Mouse (Mus musculus) liver, embryonic 14.5 days (tissue): ENCODE measurements around the gene Atp5g1. TPM values are rescaled to one million over a fixed set of nuclear protein-coding genes. Genes with fewer than 3 reads are reported as not detected.

Experiments
- ATAC-seq: fragments of 200-750 bp; cut with Nextera tagmentation; 2 replicates; pipeline ENCODE4 v1.8.0; 2017; ENCODE audit warnings: moderate number of reproducible peaks, mild to moderate bottlenecking, moderate library complexity; ENCODE audit not compliant: insufficient read depth
- DNase-seq, 3 experiments: peaks; one replicate each; pipeline ENCODE4 v3.0.0-alpha.2; 2012 to 2013; ENCODE audit warnings: low read depth in 3 of 3, low spot score in 3 of 3
- H3K27ac ChIP-seq: fragments of 300-500 bp; sonication (generic); 2 replicates; pipeline ENCODE4 v1.5.1; 2014; ENCODE audit warnings: moderate library complexity, mild to moderate bottlenecking, control low read depth, inconsistent platforms
- H3K27me3 ChIP-seq: fragments of 300-500 bp; sonication (generic); 2 replicates; pipeline ENCODE4 v1.6.1; 2014; ENCODE audit warnings: mild to moderate bottlenecking, low read length, moderate library complexity; ENCODE audit not compliant: control insufficient read depth, insufficient read depth
- H3K36me3 ChIP-seq: fragments of 300-500 bp; sonication (generic); replicated peaks from 2 replicates; pipeline ENCODE4 v1.6.1; 2014; ENCODE audit warnings: low read depth; ENCODE audit not compliant: control insufficient read depth, insufficient read depth
- H3K4me1 ChIP-seq, 2 experiments: fragments of 200-500 bp in 1 of 2; fragments of 300-500 bp in 1 of 2; sonication (generic) in 1 of 2; replicated peaks; 2 replicates each; pipeline ENCODE4 v1.6.1; 2012 to 2014; ENCODE audit warnings: antibody characterized with exemption in 1 of 2, inconsistent platforms in 1 of 2, low read length in 1 of 2; ENCODE audit not compliant: control insufficient read depth in 2 of 2, insufficient read depth in 2 of 2
- H3K4me2 ChIP-seq: fragments of 300-500 bp; sonication (generic); 2 replicates; pipeline ENCODE4 v1.6.1; 2014; ENCODE audit warnings: low read depth, mild to moderate bottlenecking, control low read depth, moderate library complexity
- H3K4me3 ChIP-seq, 2 experiments: fragments of 200-500 bp in 1 of 2; fragments of 300-500 bp in 1 of 2; sonication (generic) in 1 of 2; 2 replicates each; pipeline ENCODE4 v1.5.1; 2012 to 2014; ENCODE audit warnings: low read depth in 2 of 2, low read length in 2 of 2, mild to moderate bottlenecking in 2 of 2, control low read depth in 1 of 2, inconsistent platforms in 1 of 2, moderate library complexity in 1 of 2; ENCODE audit not compliant: insufficient read depth in 1 of 2
- H3K9ac ChIP-seq: fragments of 300-500 bp; sonication (generic); replicated peaks from 2 replicates; pipeline ENCODE4 v1.6.1; 2014; ENCODE audit warnings: mild to moderate bottlenecking, control low read depth, moderate library complexity
- H3K9me3 ChIP-seq: fragments of 300-500 bp; sonication (generic); 2 replicates; pipeline ENCODE4 v1.6.1; 2016; ENCODE audit warnings: low read length, mixed read lengths; ENCODE audit not compliant: control insufficient read depth
- CTCF ChIP-seq: IDR thresholded peaks from 2 replicates; pipeline ENCODE4 v1.5.1; 2016; ENCODE audit warnings: antibody characterized with exemption, low read depth, control low read depth
- EP300 ChIP-seq: IDR thresholded peaks from 2 replicates; pipeline ENCODE4 v1.6.1; 2016; ENCODE audit warnings: antibody characterized with exemption, low read depth
- WGBS: fragments of 180-500 bp; shearing (Covaris S2); extraction: QIAGEN DNeasy Blood & Tissue Kit; methylation state at CpG from one replicate; pipeline ENCODE4 v1.1.7; 2014; ENCODE audit not compliant: insufficient replicate concordance; 5-methylcytosine and 5-hydroxymethylcytosine counted together
- polyA plus RNA-seq, 2 experiments: library from polyadenylated mRNA; depleted of rRNA in 1 of 2; stranded (reverse) in 1 of 2; unstranded in 1 of 2; fragments of >200 nt; fragmentation: Nextera tagmentation in 1 of 2; extraction: Ambion mirVana in 1 of 2; gene quantifications; 2 replicates each; pipeline versions ENCODE4 v1.2.1 to v1.2.3; 2012 to 2014

Atp5g1 gene
- polyA plus RNA-seq, 2 experiments, result 213 to 650 TPM

GRCm38 (mm10) chr11:96093361-96093760 is 17.9 kb upstream of the Atp5g1 start:
- no peak for TF ChIP-seq EP300
- TF ChIP-seq CTCF, result peak; percentile 91
- Histone ChIP-seq H3K4me3 (no peak overlapping the region), H3K36me3 (no peaks in the 10 kb centered on the region), H3K9ac (no peak overlapping the region), H3K9me3 (no peaks in the 10 kb centered on the region), H3K27ac (no peak overlapping the region), H3K27me3 (no peaks in the 10 kb centered on the region), H3K4me2 (no peak overlapping the region), H3K4me1 (no peaks in the 10 kb centered on the region)
- ATAC-seq (no peak), DNase-seq (peak in 1 of 3 experiments; percentile 9)
- 10% methylated on average over 3 of the region's 3 CpGs for WGBS

GRCm38 (mm10) chr11:96092674-96093291 is 17.3 kb upstream of the Atp5g1 start:
- WGBS, result 34% methylated on average over 7 of the region's 7 CpGs

GRCm38 (mm10) chr11:96091073-96091472 is 15.6 kb upstream of the Atp5g1 start:
- Histone ChIP-seq H3K27me3 (no peaks in the 10 kb centered on the region), H3K4me1 (no peaks in the 10 kb centered on the region), H3K27ac (no peak overlapping the region), H3K9ac (no peak overlapping the region), H3K36me3 (no peaks in the 10 kb centered on the region), H3K4me3 (no peak overlapping the region), H3K4me2 (no peak overlapping the region), H3K9me3 (no peaks in the 10 kb centered on the region)
- TF ChIP-seq EP300 (no peak), CTCF (peak; percentile 56)
- ATAC-seq (no peak), DNase-seq (peak in 1 of 3 experiments; percentile 13)
- 28% methylated on average over 2 of the region's 2 CpGs for WGBS

More at GRCm38 (mm10) chr11:96092674-96093291, 17.3 kb upstream of the Atp5g1 start:
- Histone ChIP-seq H3K4me3 (no peak overlapping the region), H3K27me3 (no peaks in the 10 kb centered on the region), H3K27ac (no peak overlapping the region), H3K4me1 (no peaks in the 10 kb centered on the region), H3K9ac (no peak overlapping the region), H3K36me3 (no peaks in the 10 kb centered on the region), H3K4me2 (no peak overlapping the region), H3K9me3 (no peaks in the 10 kb centered on the region)
- no peak for DNase-seq
- no peak for ATAC-seq
- no peak for TF ChIP-seq CTCF
- TF ChIP-seq EP300, result no peak

GRCm38 (mm10) chr11:96087981-96088380 is 12.5 kb upstream of the Atp5g1 start:
- Histone ChIP-seq H3K9ac (no peak overlapping the region), H3K27ac (no peak overlapping the region), H3K4me3 (no peak overlapping the region), H3K4me1 (no peaks in the 10 kb centered on the region), H3K9me3 (no peaks in the 10 kb centered on the region), H3K36me3 (no peaks in the 10 kb centered on the region), H3K4me2 (no peak overlapping the region), H3K27me3 (no peaks in the 10 kb centered on the region)
- no peak for TF ChIP-seq EP300
- TF ChIP-seq CTCF, result no peak
- WGBS, result 71% methylated on average over 6 of the region's 6 CpGs
- DNase-seq, result no peak
- ATAC-seq, result no peak

GRCm38 (mm10) chr11:96082682-96083081 is 7.2 kb upstream of the Atp5g1 start:
- ATAC-seq (no peak), DNase-seq (no peak)
- Histone ChIP-seq H3K4me3 (no peak overlapping the region), H3K4me1 (0 out of 4 replicates have a peak, but pooled peaks cover 0 to 2% of the 10 kb centered on the region in 2 experiments), H3K9ac (no peak overlapping the region), H3K4me2 (no peak overlapping the region), H3K36me3 (no peaks in the 10 kb centered on the region), H3K9me3 (no peaks in the 10 kb centered on the region), H3K27ac (no peak overlapping the region), H3K27me3 (no peaks in the 10 kb centered on the region)
- TF ChIP-seq CTCF, result no peak
- TF ChIP-seq EP300, result no peak
- 48% methylated on average over 3 of the region's 3 CpGs for WGBS
